Mouse (Mus musculus) liver, embryonic 15.5 days (tissue): ENCODE data around the gene Atrn. TPM values are rescaled to one million over a fixed set of nuclear protein-coding genes. Genes with fewer than 3 reads are reported as not detected.

Experiments
- ATAC-seq: fragments of 200-750 bp; cut with Nextera tagmentation; 2 replicates; pipeline ENCODE4 v1.8.0; 2017; ENCODE audit warnings: moderate number of reproducible peaks, mild to moderate bottlenecking, moderate library complexity; ENCODE audit not compliant: insufficient read depth
- H3K27ac ChIP-seq: fragments of 300-500 bp; sonication (generic); replicated peaks from 2 replicates; pipeline ENCODE4 v1.5.1; 2015; ENCODE audit warnings: mild to moderate bottlenecking, inconsistent platforms
- H3K27me3 ChIP-seq: fragments of 300-500 bp; sonication (generic); 2 replicates; pipeline ENCODE4 v1.6.1; 2015; ENCODE audit warnings: mild to moderate bottlenecking, inconsistent platforms
- H3K36me3 ChIP-seq: fragments of 300-500 bp; sonication (generic); replicated peaks from 2 replicates; pipeline ENCODE4 v1.6.1; 2015; ENCODE audit warnings: moderate library complexity, mild to moderate bottlenecking, inconsistent platforms
- H3K4me1 ChIP-seq: fragments of 300-500 bp; sonication (generic); replicated peaks from 2 replicates; pipeline ENCODE4 v1.6.1; 2015; ENCODE audit warnings: inconsistent platforms
- H3K4me2 ChIP-seq: fragments of 300-500 bp; sonication (generic); 2 replicates; pipeline ENCODE4 v1.6.1; 2015; ENCODE audit warnings: moderate library complexity, mild to moderate bottlenecking, inconsistent platforms
- H3K4me3 ChIP-seq: fragments of 300-500 bp; sonication (generic); replicated peaks from 2 replicates; pipeline ENCODE4 v1.5.1; 2015; ENCODE audit warnings: mild to moderate bottlenecking, inconsistent platforms
- H3K9ac ChIP-seq: fragments of 300-500 bp; sonication (generic); 2 replicates; pipeline ENCODE4 v1.6.1; 2015; ENCODE audit warnings: moderate library complexity, mild to moderate bottlenecking, inconsistent platforms
- H3K9me3 ChIP-seq: fragments of 300-500 bp; sonication (generic); replicated peaks from 2 replicates; pipeline ENCODE4 v1.6.1; 2016; ENCODE audit warnings: inconsistent platforms
- WGBS: fragments of 180-500 bp; shearing (Covaris S2); methylation state at CpG from one replicate; pipeline ENCODE4 v1.1.7; 2015; ENCODE audit warnings: mixed read lengths; ENCODE audit not compliant: insufficient replicate concordance; 5-methylcytosine and 5-hydroxymethylcytosine counted together
- polyA plus RNA-seq: library from polyadenylated mRNA; unstranded; fragments of >200 nt; fragmentation: Nextera tagmentation; extraction: Ambion mirVana; gene quantifications from 2 replicates; pipeline ENCODE4 v1.2.1, GENCODE M21; 2015

The Atrn gene
- polyA plus RNA-seq, 1 experiment from 2014 or later: 2.2 TPM

DNA sequence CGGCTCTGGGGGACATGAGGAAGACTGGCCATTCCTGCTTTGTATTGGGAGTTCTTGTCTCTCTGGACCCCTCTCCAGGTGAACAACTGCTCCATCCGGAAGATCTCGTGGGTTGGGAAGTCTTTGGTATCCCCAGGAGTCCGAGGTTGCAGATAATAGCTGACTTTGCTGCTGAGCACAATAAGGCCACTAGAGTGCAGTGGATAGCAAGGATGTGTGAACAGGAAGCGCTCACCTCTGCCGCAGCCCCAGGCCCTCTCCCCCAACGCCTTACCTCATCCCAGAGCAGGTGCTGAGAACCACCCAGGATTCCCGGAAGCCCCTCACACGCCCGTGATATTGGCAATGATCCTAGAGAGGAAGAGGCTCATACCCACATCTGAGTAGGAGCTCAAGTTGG lies 149.9 kb downstream of the Atrn start:
- Histone ChIP-seq H3K9ac (no peak overlapping the region), H3K4me1 (peaks cover 46% of the 10 kb centered on the region), H3K27ac (no peak overlapping the region), H3K4me3 (no peak overlapping the region), H3K36me3 (no peaks in the 10 kb centered on the region), H3K27me3 (peaks cover 96% of the 10 kb centered on the region), H3K4me2 (peak overlapping the region; percentile 34; the same call in 1 of the 2 replicates), H3K9me3 (no peaks in the 10 kb centered on the region)
- 5% methylated on average over 10 of the region's 10 CpGs for WGBS
- ATAC-seq: no peak

GRCm38 (mm10) chr2:131058672-131059071 lies 152.4 kb downstream of the Atrn start:
- Histone ChIP-seq H3K4me3 (no peak overlapping the region), H3K27ac (no peak overlapping the region), H3K9me3 (no peaks in the 10 kb centered on the region), H3K4me2 (no peak overlapping the region), H3K27me3 (peaks cover 96% of the 10 kb centered on the region), H3K9ac (no peak overlapping the region), H3K4me1 (peaks cover 30% of the 10 kb centered on the region), H3K36me3 (no peaks in the 10 kb centered on the region)
- WGBS: 75% methylated on average over 8 of the region's 8 CpGs
- ATAC-seq: no peak

- ATAC-seq: no peak
- no peak overlapping the region for H3K27ac ChIP-seq
- 34% methylated on average over 1 of the region's 1 CpGs for WGBS
- H3K9me3 ChIP-seq: no peaks in the 10 kb centered on the region
- no peaks in the 10 kb centered on the region for H3K36me3 ChIP-seq
- no peak overlapping the region for H3K9ac ChIP-seq
- no peak overlapping the region for H3K4me2 ChIP-seq
- no peak overlapping the region for H3K4me3 ChIP-seq
- peaks cover 23% of the 10 kb centered on the region for H3K4me1 ChIP-seq
- peaks cover 96% of the 10 kb centered on the region for H3K27me3 ChIP-seq
Observed at GRCm38 (mm10) chr2:131059377-131059776, 153.1 kb downstream of the Atrn start.

DNA sequence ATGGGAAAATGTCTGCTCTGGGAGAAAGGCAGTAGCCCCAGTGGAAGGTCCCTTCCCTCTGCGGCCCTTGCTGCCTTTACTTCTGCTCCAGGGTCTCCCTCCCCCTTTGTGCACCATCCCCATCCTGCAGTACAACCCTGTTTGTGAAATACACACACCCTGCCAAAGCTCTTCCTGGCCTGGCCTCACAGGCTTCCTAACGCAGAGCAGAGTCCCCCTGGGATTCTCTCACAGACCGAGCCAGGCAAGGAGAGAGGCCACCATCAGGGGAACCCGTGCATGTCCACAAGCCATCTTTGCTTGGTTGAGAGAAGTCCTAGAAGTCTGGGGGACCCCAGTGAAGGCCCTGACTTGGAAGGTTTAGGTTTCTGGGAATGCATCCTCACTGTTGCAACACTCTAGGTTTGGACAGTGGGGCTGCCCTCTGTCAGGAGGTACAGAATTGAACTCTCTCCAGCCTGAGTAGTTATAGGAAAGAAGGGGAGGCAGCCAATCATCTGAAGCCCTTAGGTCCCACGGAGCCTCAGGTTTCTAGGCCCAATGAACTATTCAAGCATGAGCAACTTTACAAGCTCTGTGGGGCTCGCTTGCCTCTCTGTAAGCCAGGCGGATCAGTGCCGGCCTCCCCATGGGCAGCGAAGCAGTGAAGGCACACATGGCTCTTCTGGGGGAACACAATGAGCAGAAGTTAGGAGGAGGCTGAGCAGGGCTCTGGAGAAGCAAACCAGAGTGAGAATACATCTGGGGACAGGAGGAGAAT lies 153.7 kb downstream of the Atrn start:
- no peak overlapping the region for H3K9ac ChIP-seq
- 70% methylated on average over 9 of the region's 9 CpGs for WGBS
- ATAC-seq: no peak
- H3K36me3 ChIP-seq: no peaks in the 10 kb centered on the region
- no peaks in the 10 kb centered on the region for H3K9me3 ChIP-seq
- no peak overlapping the region for H3K4me2 ChIP-seq
- peaks cover 96% of the 10 kb centered on the region for H3K27me3 ChIP-seq
- no peak overlapping the region for H3K4me3 ChIP-seq
- H3K4me1 ChIP-seq: peaks cover 18% of the 10 kb centered on the region
- H3K27ac ChIP-seq: no peak overlapping the region

DNA sequence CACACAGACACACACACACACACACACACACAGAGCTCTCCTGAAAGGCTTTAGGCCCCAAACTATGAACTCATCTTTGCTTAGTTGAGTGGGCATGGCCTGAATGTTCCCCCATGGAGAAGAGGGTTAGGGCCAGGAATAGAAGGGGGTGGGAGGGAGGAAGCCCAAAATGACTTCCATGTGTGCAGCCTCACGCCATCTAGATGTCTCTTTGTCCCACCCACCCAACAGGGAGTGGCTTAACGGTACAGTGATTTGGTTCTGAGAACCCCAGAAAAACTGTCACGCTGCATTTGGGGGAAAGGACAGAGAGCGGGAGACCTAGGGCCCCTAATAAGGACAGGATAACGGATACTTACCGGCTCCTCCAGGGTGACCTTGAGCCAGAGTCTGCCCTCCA lies 154.5 kb downstream of the Atrn start:
- no peak overlapping the region for H3K4me3 ChIP-seq
- H3K9me3 ChIP-seq: no peaks in the 10 kb centered on the region
- no peaks in the 10 kb centered on the region for H3K36me3 ChIP-seq
- WGBS: 56% methylated on average over 6 of the region's 6 CpGs
- ATAC-seq: no peak
- H3K4me1 ChIP-seq: peaks cover 9% of the 10 kb centered on the region
- H3K27ac ChIP-seq: no peak overlapping the region
- H3K9ac ChIP-seq: no peak overlapping the region
- no peak overlapping the region for H3K4me2 ChIP-seq
- peaks cover 96% of the 10 kb centered on the region for H3K27me3 ChIP-seq

DNA sequence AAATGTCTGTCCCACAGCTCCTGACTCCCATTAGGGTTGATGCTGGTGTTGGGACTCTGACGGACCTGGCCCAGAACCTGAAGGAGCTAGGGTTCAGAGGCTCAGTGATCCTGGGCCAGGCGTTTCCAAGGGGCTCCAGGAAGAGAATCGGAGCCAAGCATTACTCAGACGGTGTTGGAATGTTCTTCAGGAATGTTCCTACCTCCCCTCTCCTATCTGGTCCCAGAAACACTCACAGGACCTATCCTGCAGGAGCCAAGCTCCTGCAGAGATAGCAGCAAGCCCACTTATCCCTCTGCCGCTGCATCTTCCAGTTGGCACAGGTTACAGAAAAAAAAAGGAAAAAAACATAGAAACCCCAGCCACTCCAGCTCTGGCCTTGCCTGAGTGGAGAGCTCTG lies 155.3 kb downstream of the Atrn start:
- H3K36me3 ChIP-seq: no peaks in the 10 kb centered on the region
- H3K4me1 ChIP-seq: peaks cover 4% of the 10 kb centered on the region; the same call in 1 of the 2 replicates
- H3K27ac ChIP-seq: no peak overlapping the region
- WGBS: 55% methylated on average over 5 of the region's 5 CpGs
- H3K27me3 ChIP-seq: peaks cover 96% of the 10 kb centered on the region
- no peak overlapping the region for H3K4me3 ChIP-seq
- H3K9me3 ChIP-seq: no peaks in the 10 kb centered on the region
- no peak overlapping the region for H3K9ac ChIP-seq
- no peak overlapping the region for H3K4me2 ChIP-seq
- ATAC-seq: no peak

DNA sequence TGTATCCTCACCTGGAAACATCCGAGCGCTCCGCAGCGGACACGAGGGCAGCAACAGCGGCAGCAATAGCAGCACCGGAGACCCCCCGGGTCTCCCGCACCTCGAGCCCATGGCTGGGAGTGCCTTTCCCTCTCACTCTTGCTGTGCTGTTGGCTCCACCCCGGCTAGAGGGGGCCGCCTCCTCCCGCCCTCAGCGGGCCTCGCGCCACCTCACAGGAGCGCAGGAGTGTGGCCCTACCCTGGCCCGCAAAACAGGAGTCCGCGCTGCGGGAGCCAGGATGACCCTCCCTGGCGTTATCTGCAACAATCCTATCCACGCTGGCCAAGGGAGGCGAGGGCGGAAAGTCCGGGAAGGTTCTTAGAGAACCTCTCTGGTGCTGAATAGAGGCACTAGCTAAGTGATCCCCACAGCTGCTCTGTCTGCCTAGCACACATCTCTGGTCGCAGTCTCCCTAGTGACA lies 157.1 kb downstream of the Atrn start, which contains the start of gene Adam33:
Gene Adam33 (minus strand): TSS at position 411 of the 461 bp plus-strand sequence.
- H3K9me3 ChIP-seq: no peaks in the 10 kb centered on the region
- peak within 1 kb of the TSS; percentile 38 for H3K4me2 ChIP-seq
- H3K27me3 ChIP-seq: peaks cover 90% of the 10 kb centered on the region
- peaks cover 4% of the 10 kb centered on the region; the same call in 1 of the 2 replicates for H3K4me1 ChIP-seq
- no peak within 1 kb of the TSS for H3K9ac ChIP-seq
- H3K36me3 ChIP-seq: no peaks in the 10 kb centered on the region
- ATAC-seq: no peak
- WGBS: 4% methylated on average over 20 of the region's 27 CpGs
- H3K27ac ChIP-seq: no peak within 1 kb of the TSS
- H3K4me3 ChIP-seq: no peak within 1 kb of the TSS

- Histone ChIP-seq H3K4me3 (no peak overlapping the region), H3K27me3 (peaks cover 85% of the 10 kb centered on the region), H3K36me3 (no peaks in the 10 kb centered on the region), H3K9me3 (no peaks in the 10 kb centered on the region), H3K4me2 (no peak overlapping the region), H3K9ac (no peak overlapping the region), H3K4me1 (peaks cover 4% of the 10 kb centered on the region; the same call in 1 of the 2 replicates), H3K27ac (no peak overlapping the region)
- ATAC-seq: no peak
- WGBS: 53% methylated on average over 9 of the region's 9 CpGs
Observed at GRCm38 (mm10) chr2:131066342-131066741, 160.0 kb downstream of the Atrn start.

- H3K4me1 ChIP-seq: peaks cover 4% of the 10 kb centered on the region; the same call in 1 of the 2 replicates
Observed at GRCm38 (mm10) chr2:131067481-131067880, 161.2 kb downstream of the Atrn start.

DNA sequence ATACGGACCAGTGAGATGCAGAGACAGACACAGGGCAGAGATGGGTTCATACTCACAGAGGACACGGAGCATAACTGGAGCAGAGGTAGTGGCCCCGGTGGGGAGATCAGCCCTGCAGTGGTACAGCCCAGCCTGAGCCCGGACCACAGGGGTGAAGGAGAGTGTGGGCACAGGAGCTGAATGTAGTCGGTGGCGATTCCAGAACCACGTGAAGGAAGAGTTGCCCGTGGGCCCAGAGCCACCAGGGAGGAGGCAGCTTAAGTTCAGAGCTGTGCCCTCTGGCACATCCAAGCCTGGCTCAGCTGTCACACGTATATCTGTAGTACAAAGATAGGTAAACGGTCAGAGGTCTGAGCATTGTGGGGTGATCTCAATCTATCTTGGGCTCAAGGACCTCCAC lies 166.2 kb downstream of the Atrn start:
- no peaks in the 10 kb centered on the region for H3K36me3 ChIP-seq
- no peak overlapping the region for H3K9ac ChIP-seq
- H3K4me1 ChIP-seq: no peaks in the 10 kb centered on the region
- H3K4me2 ChIP-seq: no peak overlapping the region
- ATAC-seq: no peak
- no peak overlapping the region for H3K4me3 ChIP-seq
- H3K9me3 ChIP-seq: no peaks in the 10 kb centered on the region
- 66% methylated on average over 10 of the region's 10 CpGs for WGBS
- peaks cover 56% of the 10 kb centered on the region for H3K27me3 ChIP-seq
- H3K27ac ChIP-seq: no peak overlapping the region

More at GRCm38 (mm10) chr2:131067481-131067880, 161.2 kb downstream of the Atrn start:
- Histone ChIP-seq H3K4me2 (no peak overlapping the region), H3K9ac (no peak overlapping the region), H3K9me3 (no peaks in the 10 kb centered on the region), H3K36me3 (no peaks in the 10 kb centered on the region), H3K27me3 (peaks cover 78% of the 10 kb centered on the region), H3K4me3 (no peak overlapping the region), H3K27ac (no peak overlapping the region)
- WGBS: 48% methylated on average over 6 of the region's 6 CpGs
- ATAC-seq: no peak
